Mouse (Mus musculus) MEL (cell line): ENCODE data around the gene D17Wsu92e. TPM values are rescaled to one million over a fixed set of nuclear protein-coding genes. Genes with fewer than 3 reads are reported as not detected.

Source experiments
- DNase-seq: peaks from one replicate; pipeline ENCODE4 v3.0.0; 2011; ENCODE audit warnings: low read depth, low spot score
- H3K27ac ChIP-seq: 2 replicates; pipeline ENCODE4 v1.5.1; 2012; ENCODE audit warnings: low read depth, mild to moderate bottlenecking, control low read depth, low read length, moderate library complexity; ENCODE audit not compliant: control insufficient read depth
- H3K27me3 ChIP-seq, 2 experiments: fragments of 150-350 bp in 1 of 2; sonication (generic) in 1 of 2; 2 replicates each; pipeline ENCODE4 v1.6.1; 2012; ENCODE audit warnings: low read length in 2 of 2, mild to moderate bottlenecking in 2 of 2, improper control_type of control experiment in 1 of 2, moderate library complexity in 1 of 2; ENCODE audit not compliant: insufficient read depth in 2 of 2, control insufficient read depth in 1 of 2
- H3K36me3 ChIP-seq, 2 experiments: 2 replicates each; pipeline ENCODE4 v1.6.1; 2012 to 2014; ENCODE audit warnings: low read length in 2 of 2, improper control_type of control experiment in 1 of 2, inconsistent platforms in 1 of 2, mild to moderate bottlenecking in 1 of 2; ENCODE audit not compliant: insufficient read depth in 2 of 2, control insufficient read depth in 1 of 2
- H3K4me1 ChIP-seq, 2 experiments: fragments of 150-350 bp in 1 of 2; sonication (generic) in 1 of 2; 2 replicates each; pipeline ENCODE4 v1.6.1; 2012; ENCODE audit warnings: low read length in 2 of 2, improper control_type of control experiment in 1 of 2, mild to moderate bottlenecking in 1 of 2; ENCODE audit not compliant: insufficient read depth in 2 of 2, control insufficient read depth in 1 of 2
- H3K4me3 ChIP-seq, 2 experiments: fragments of 150-350 bp in 1 of 2; sonication (generic) in 1 of 2; 2 replicates each; pipeline ENCODE4 v1.5.1; 2012; ENCODE audit warnings: low read depth in 2 of 2, low read length in 2 of 2, mild to moderate bottlenecking in 2 of 2, moderate library complexity in 2 of 2, control low read depth in 1 of 2, improper control_type of control experiment in 1 of 2; ENCODE audit not compliant: control insufficient read depth in 1 of 2, insufficient read depth in 1 of 2
- H3K79me2 ChIP-seq: 2 replicates; pipeline ENCODE4 v1.6.1; 2012; ENCODE audit warnings: mild to moderate bottlenecking, low read length, moderate library complexity; ENCODE audit not compliant: control insufficient read depth, poor library complexity, insufficient read depth
- H3K9ac ChIP-seq: 2 replicates; pipeline ENCODE4 v1.6.1; 2012; ENCODE audit warnings: low read depth, mild to moderate bottlenecking, control low read depth, low read length, moderate library complexity; ENCODE audit not compliant: control insufficient read depth, poor library complexity, severe bottlenecking
- H3K9me3 ChIP-seq: fragments of 150-350 bp; sonication (generic); replicated peaks from 2 replicates; pipeline ENCODE4 v1.6.1; 2012; ENCODE audit warnings: mild to moderate bottlenecking, low read length, improper control_type of control experiment, moderate library complexity; ENCODE audit not compliant: insufficient read depth
- BHLHE40 ChIP-seq: IDR thresholded peaks from 2 replicates; pipeline ENCODE4 v1.6.1; 2012; ENCODE audit warnings: low read depth, mild to moderate bottlenecking, inconsistent platforms, low read length, improper control_type of control experiment, borderline replicate concordance
- E2F4 ChIP-seq: IDR thresholded peaks from 2 replicates; pipeline ENCODE4 v1.6.1; 2011; ENCODE audit warnings: low read depth, low read length, improper control_type of control experiment, borderline replicate concordance
- GABPA ChIP-seq: IDR thresholded peaks from 2 replicates; pipeline ENCODE4 v1.6.1; 2012; ENCODE audit warnings: low read depth, mild to moderate bottlenecking, inconsistent platforms, low read length, improper control_type of control experiment, moderate library complexity
- HCFC1 ChIP-seq: IDR thresholded peaks from 2 replicates; pipeline ENCODE4 v1.6.1; 2012; ENCODE audit warnings: low read depth, mild to moderate bottlenecking, inconsistent platforms, low read length, improper control_type of control experiment, moderate library complexity
- KAT2A ChIP-seq: conservative IDR thresholded peaks from 2 replicates; pipeline ENCODE4 v1.6.1; 2012; ENCODE audit warnings: low read depth, low read length, improper control_type of control experiment, inconsistent platforms
- MAFK ChIP-seq: IDR thresholded peaks from 2 replicates; pipeline ENCODE4 v1.6.1; 2011; ENCODE audit warnings: low read depth, mild to moderate bottlenecking, low read length, improper control_type of control experiment, borderline replicate concordance
- MAX ChIP-seq: IDR thresholded peaks from 2 replicates; pipeline ENCODE4 v1.6.1; 2011; ENCODE audit warnings: low read length, improper control_type of control experiment
- MXI1 ChIP-seq: IDR thresholded peaks from 2 replicates; pipeline ENCODE4 v1.6.1; 2011; ENCODE audit warnings: mild to moderate bottlenecking, low read depth, low read length, improper control_type of control experiment
- POLR2A ChIP-seq, 2 experiments: IDR thresholded peaks; 2 replicates each; pipeline ENCODE4 v1.6.1; 2011 to 2012; ENCODE audit warnings: low read length in 2 of 2, mild to moderate bottlenecking in 2 of 2, control low read depth in 1 of 2, improper control_type of control experiment in 1 of 2, low read depth in 1 of 2, moderate library complexity in 1 of 2; ENCODE audit not compliant: control insufficient read depth in 1 of 2, insufficient read depth in 1 of 2, poor library complexity in 1 of 2
- RCOR1 ChIP-seq: IDR thresholded peaks from 2 replicates; pipeline ENCODE4 v1.6.1; 2012; ENCODE audit warnings: low read depth, mild to moderate bottlenecking, inconsistent platforms, low read length, improper control_type of control experiment
- SIN3A ChIP-seq: IDR thresholded peaks from 2 replicates; pipeline ENCODE4 v1.6.1; 2012; ENCODE audit warnings: low read length, improper control_type of control experiment, inconsistent platforms
- SMC3 ChIP-seq: IDR thresholded peaks from 2 replicates; pipeline ENCODE4 v1.6.1; 2011; ENCODE audit warnings: low read depth, low read length, improper control_type of control experiment
- TAL1 ChIP-seq: IDR thresholded peaks from 2 replicates; pipeline ENCODE4 v1.6.1; 2012; ENCODE audit warnings: mild to moderate bottlenecking, inconsistent platforms, low read length, moderate library complexity, mixed read lengths
- TBP ChIP-seq: IDR thresholded peaks from 2 replicates; pipeline ENCODE4 v1.8.0; 2011; ENCODE audit warnings: low read depth, low read length, improper control_type of control experiment
- TCF12 ChIP-seq: IDR thresholded peaks from 2 replicates; pipeline ENCODE4 v1.6.1; 2014; ENCODE audit warnings: low read depth, mild to moderate bottlenecking, inconsistent platforms, low read length, improper control_type of control experiment, moderate library complexity
- ZMIZ1 ChIP-seq: IDR thresholded peaks from 2 replicates; pipeline ENCODE4 v1.6.1; 2012; ENCODE audit warnings: low read depth, mild to moderate bottlenecking, inconsistent platforms, low read length, improper control_type of control experiment, moderate library complexity
- polyA plus RNA-seq, 2 experiments: library from polyadenylated mRNA; stranded (reverse) in 1 of 2; unstranded in 1 of 2; fragments of >175 nt in 1 of 2; fragments of >200 nt in 1 of 2; gene quantifications; 2 replicates each; pipeline versions ENCODE4 v1.2.1 to v1.2.4; 2012; ENCODE audit warnings: low replicate concordance in 2 of 2, low read depth in 1 of 2; ENCODE audit not compliant: insufficient read length in 2 of 2, insufficient read depth in 1 of 2, missing spikeins in 1 of 2
- total RNA-seq: library from RNA; depleted of rRNA; stranded (reverse); fragments of 300-350 nt; gene quantifications from 2 replicates; pipeline ENCODE4 v1.2.3, GENCODE M21; 2012

D17Wsu92e gene
- total and polyA plus RNA-seq, 3 experiments: 72.5 to 108 TPM; not detected in 1

DNA sequence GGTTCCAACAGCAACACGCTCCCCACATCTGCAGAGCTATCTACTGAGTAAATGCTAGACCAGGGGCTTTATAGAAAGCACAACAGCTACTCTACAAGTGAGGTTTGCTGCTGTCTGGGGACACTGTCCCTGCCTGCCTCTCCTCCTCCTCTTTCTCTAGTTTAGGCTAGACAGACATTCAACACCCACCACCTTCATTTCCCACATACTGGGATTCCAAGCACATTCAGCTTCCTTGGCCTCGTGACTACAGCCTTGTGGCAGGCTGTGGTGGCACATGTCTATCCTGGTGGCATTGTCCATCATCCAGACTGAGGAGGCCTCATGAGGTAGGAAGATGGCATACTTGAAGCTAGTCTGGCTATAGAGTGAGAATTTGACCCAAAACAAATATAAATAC, 29.5 kb downstream of the D17Wsu92e start:
- no peaks in the 10 kb centered on the region for H3K9me3 ChIP-seq
- peaks cover 0 to 24% of the 10 kb centered on the region in 2 experiments; a peak in 2 of 4 replicates for H3K36me3 ChIP-seq
- TF ChIP-seq BHLHE40 (no peak), POLR2A (IDR thresholded peaks at IDR 0.05; ENCODE audit: control insufficient read depth in 1 of 2, insufficient read depth in 1 of 2, low read depth in 1 of 2, low read length in 2 of 2, poor library complexity in 1 of 2) (no peak), SMC3 (no peak), SIN3A (no peak), TCF12 (no peak), MXI1 (no peak)
- TF ChIP-seq, all 39 proteins: peak for 0
- Histone ChIP-seq H3K9ac (no peak overlapping the region), H3K79me2 (peaks cover 20% of the 10 kb centered on the region), H3K27me3 (no peaks in the 10 kb centered on the region), H3K4me3 (no peak overlapping the region), H3K27ac (no peak overlapping the region), H3K4me1 (no peaks in the 10 kb centered on the region)
- DNase-seq: no peak

DNA sequence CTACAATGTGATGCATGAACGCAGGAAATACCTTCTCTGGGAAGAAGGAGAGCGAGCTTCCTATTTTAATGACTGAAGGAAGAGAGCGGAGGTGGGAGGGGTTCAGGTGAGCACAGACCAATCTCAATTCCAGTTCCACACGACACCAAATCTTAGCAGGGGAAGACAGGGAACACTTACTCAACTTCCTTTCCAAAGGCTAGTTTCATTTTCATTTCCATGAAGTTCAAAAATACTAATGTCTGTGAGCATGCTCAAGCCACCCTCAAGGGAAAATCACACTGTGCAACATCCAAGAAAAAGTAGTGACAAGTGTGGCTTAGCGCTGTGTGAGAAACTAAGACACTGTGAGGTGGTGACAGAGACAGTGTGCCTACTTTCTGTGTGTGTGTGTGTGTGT, 30.4 kb downstream of the D17Wsu92e start:
- no peak overlapping the region for H3K4me3 ChIP-seq
- H3K27me3 ChIP-seq: no peaks in the 10 kb centered on the region
- no peak overlapping the region for H3K9ac ChIP-seq
- H3K4me1 ChIP-seq: no peaks in the 10 kb centered on the region
- no peak for TF ChIP-seq TAL1
- TF ChIP-seq TBP: no peak
- no peak for TF ChIP-seq MAX
- TF ChIP-seq MAFK: no peak
- H3K9me3 ChIP-seq: no peaks in the 10 kb centered on the region
- H3K79me2 ChIP-seq: peaks cover 12% of the 10 kb centered on the region
- no peak overlapping the region for H3K27ac ChIP-seq
- peaks cover 0 to 26% of the 10 kb centered on the region in 2 experiments; a peak in 2 of 4 replicates for H3K36me3 ChIP-seq
- no peak for DNase-seq

DNA sequence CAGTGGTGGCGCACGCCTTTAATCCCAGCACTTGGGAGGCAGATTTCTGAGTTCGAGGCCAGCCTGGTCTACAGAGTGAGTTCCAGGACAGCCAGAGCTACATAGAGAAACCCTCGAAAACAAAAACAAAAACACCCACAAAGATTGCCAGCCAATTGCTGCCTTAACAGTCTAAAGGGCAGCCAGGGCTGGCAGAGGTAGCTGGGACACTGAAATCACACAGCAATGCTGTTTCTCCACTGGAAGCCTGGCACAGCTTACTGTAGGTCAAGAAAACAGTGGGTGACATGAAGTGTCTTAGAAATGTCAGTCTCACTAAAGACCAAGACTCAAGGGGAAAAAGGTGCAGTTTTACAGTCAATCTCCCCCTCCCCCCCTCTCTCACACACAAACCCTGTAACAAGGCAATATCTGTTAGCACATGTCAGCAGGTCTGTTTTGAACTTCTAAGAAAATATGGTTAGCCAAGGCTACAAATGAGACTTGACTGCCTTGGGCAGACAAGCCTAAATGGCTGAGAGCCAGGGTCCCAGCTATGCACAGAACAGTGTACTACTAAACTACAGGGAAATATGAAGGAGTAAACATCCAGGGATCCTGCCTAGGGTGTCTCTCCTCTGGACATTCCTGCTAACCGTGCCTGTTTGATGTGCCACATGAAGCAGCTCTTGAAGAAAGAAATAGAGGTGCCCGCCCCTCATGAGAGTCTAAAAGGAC, 31.8 kb downstream of the D17Wsu92e start:
- peaks cover 0 to 26% of the 10 kb centered on the region in 2 experiments; a peak in 2 of 4 replicates for H3K36me3 ChIP-seq
- H3K27me3 ChIP-seq: no peaks in the 10 kb centered on the region
- TF ChIP-seq RCOR1 (no peak), E2F4 (no peak), TAL1 (no peak), HCFC1 (no peak), ZMIZ1 (no peak), MXI1 (no peak), GABPA (no peak), KAT2A (no peak)

More for the DNA sequence above, 31.8 kb downstream of the D17Wsu92e start:
- H3K9me3 ChIP-seq: no peaks in the 10 kb centered on the region
- no peak overlapping the region for H3K27ac ChIP-seq
- no peak overlapping the region for H3K9ac ChIP-seq
- no peaks in the 10 kb centered on the region for H3K4me1 ChIP-seq
- H3K79me2 ChIP-seq: peaks cover 6% of the 10 kb centered on the region; the same call in 1 of the 2 replicates
- H3K4me3 ChIP-seq: no peak overlapping the region
- DNase-seq: no peak
